Mouse (Mus musculus) intestine, postnatal 0 days (tissue): Measurements from ENCODE around the gene Grb2. TPM values are rescaled to one million over a fixed set of nuclear protein-coding genes. Genes with fewer than 3 reads are reported as not detected.

ENCODE experiments used
- ATAC-seq: fragments of 200-750 bp; cut with Nextera tagmentation; 2 replicates; pipeline ENCODE4 v1.8.0; 2017; ENCODE audit warnings: mild to moderate bottlenecking, moderate TSS enrichment, moderate library complexity
- H3K27ac ChIP-seq: fragments of 300-500 bp; sonication (generic); 2 replicates; pipeline ENCODE4 v1.5.1; 2014; ENCODE audit warnings: mild to moderate bottlenecking, low read depth, low read length, moderate library complexity
- H3K27me3 ChIP-seq: fragments of 300-500 bp; sonication (generic); replicated peaks from 2 replicates; pipeline ENCODE4 v1.6.1; 2014; ENCODE audit warnings: low read length, mixed read lengths; ENCODE audit not compliant: control insufficient read depth, insufficient read depth
- H3K36me3 ChIP-seq: fragments of 300-500 bp; sonication (generic); 2 replicates; pipeline ENCODE4 v1.6.1; 2014; ENCODE audit warnings: mild to moderate bottlenecking, moderate library complexity; ENCODE audit not compliant: control insufficient read depth, insufficient read depth
- H3K4me1 ChIP-seq: fragments of 300-500 bp; sonication (generic); replicated peaks from 2 replicates; pipeline ENCODE4 v1.6.1; 2014; ENCODE audit warnings: antibody characterized with exemption, low read length, mixed read lengths; ENCODE audit not compliant: control insufficient read depth, insufficient read depth
- H3K4me2 ChIP-seq: fragments of 300-500 bp; sonication (generic); replicated peaks from 2 replicates; pipeline ENCODE4 v1.6.1; 2014; ENCODE audit warnings: low read depth, mild to moderate bottlenecking, moderate library complexity
- H3K4me3 ChIP-seq: fragments of 300-500 bp; sonication (generic); 2 replicates; pipeline ENCODE4 v1.5.1; 2014; ENCODE audit warnings: low read depth, low read length
- H3K9ac ChIP-seq: fragments of 300-500 bp; sonication (generic); 2 replicates; pipeline ENCODE4 v1.6.1; 2014; ENCODE audit warnings: mild to moderate bottlenecking, low read depth, low read length
- H3K9me3 ChIP-seq: fragments of 300-500 bp; sonication (generic); 2 replicates; pipeline ENCODE4 v1.6.1; 2016; ENCODE audit warnings: mixed run types; ENCODE audit not compliant: control insufficient read depth
- CTCF ChIP-seq: sonication (generic); IDR thresholded peaks from 2 replicates; pipeline ENCODE4 v1.5.1; 2016; ENCODE audit warnings: low read depth, mild to moderate bottlenecking, control low read depth, antibody characterized with exemption, moderate library complexity
- whole genome bisulfite sequencing: fragments of 180-500 bp; shearing (Covaris S2); extraction: QIAGEN DNeasy Blood & Tissue Kit; methylation state at CpG from one replicate; pipeline ENCODE4 v1.1.7; 2014; 5-methylcytosine and 5-hydroxymethylcytosine counted together
- polyA plus RNA-seq: library from polyadenylated mRNA; unstranded; fragments of >200 nt; fragmentation: Nextera tagmentation; extraction: Ambion mirVana; gene quantifications from 2 replicates; pipeline ENCODE4 v1.2.1, GENCODE M21; 2015

Grb2 gene
- polyA plus RNA-seq, 1 experiment from 2014 or later, result 60.5 TPM

- no peaks in the 10 kb centered on the region for H3K27me3 ChIP-seq
- 74% methylated on average over 23 of the region's 23 CpGs for WGBS
- H3K4me2 ChIP-seq, result no peak overlapping the region
- peaks cover 41% of the 10 kb centered on the region for H3K36me3 ChIP-seq
- H3K9me3 ChIP-seq, result no peaks in the 10 kb centered on the region
- no peaks in the 10 kb centered on the region for H3K4me1 ChIP-seq
- H3K27ac ChIP-seq, result no peak overlapping the region
- no peak overlapping the region for H3K4me3 ChIP-seq
- no peak for TF ChIP-seq CTCF
- no peak overlapping the region for H3K9ac ChIP-seq
- ATAC-seq, result no peak
These were observed 99.7 kb downstream of the Grb2 start for GRCm38 (mm10) chr11:115608421-115609399.

- ATAC-seq, result no peak
- Histone ChIP-seq H3K4me1 (no peaks in the 10 kb centered on the region), H3K36me3 (peaks cover 41% of the 10 kb centered on the region), H3K9ac (no peak overlapping the region), H3K9me3 (no peaks in the 10 kb centered on the region), H3K27ac (no peak overlapping the region), H3K4me2 (no peak overlapping the region), H3K27me3 (no peaks in the 10 kb centered on the region), H3K4me3 (no peak overlapping the region)
- TF ChIP-seq CTCF, result no peak
- 94% methylated on average over 18 of the region's 18 CpGs for WGBS
These were observed 101.7 kb downstream of the Grb2 start for GRCm38 (mm10) chr11:115606733-115607132.

GRCm38 (mm10) chr11:115604304-115604696 lies 104.1 kb downstream of the Grb2 start:
- Histone ChIP-seq H3K9me3 (no peaks in the 10 kb centered on the region), H3K9ac (peak overlapping the region; percentile 95), H3K27me3 (no peaks in the 10 kb centered on the region), H3K27ac (peak overlapping the region; percentile 92), H3K4me2 (peak overlapping the region; percentile 93), H3K36me3 (peaks cover 35% of the 10 kb centered on the region), H3K4me3 (peak overlapping the region; percentile 98), H3K4me1 (no peaks in the 10 kb centered on the region)
- ATAC-seq, result peak; percentile 13; the same call in 1 of the 2 replicates
- under 1% methylated on average over 26 of the region's 26 CpGs for WGBS
- no peak for TF ChIP-seq CTCF

- peak; percentile 97 for ATAC-seq
- Histone ChIP-seq H3K36me3 (peaks cover 29% of the 10 kb centered on the region), H3K9ac (peak within 1 kb of the TSS; percentile 95), H3K4me2 (peak within 1 kb of the TSS; percentile 93), H3K9me3 (no peaks in the 10 kb centered on the region), H3K4me1 (no peaks in the 10 kb centered on the region), H3K27me3 (no peaks in the 10 kb centered on the region), H3K27ac (peak within 1 kb of the TSS; percentile 92), H3K4me3 (peak within 1 kb of the TSS; percentile 98)
- TF ChIP-seq CTCF, result 0 out of 2 replicates have a peak, but pooled peaks have one; percentile 12
- WGBS, result under 1% methylated on average over 88 of the region's 93 CpGs
These were observed 104.7 kb downstream of the Grb2 start, which contains the start of the genes Mrps7 and Gga3 for GRCm38 (mm10) chr11:115603476-115604303. Mrps7 (plus strand) TSS chr11:115603925. Gga3 (minus strand) TSS chr11:115604051.

GRCm38 (mm10) chr11:115603128-115603475 lies 105.3 kb downstream of the Grb2 start:
- no peaks in the 10 kb centered on the region for H3K9me3 ChIP-seq
- ATAC-seq, result no peak
- peak overlapping the region; percentile 92 for H3K27ac ChIP-seq
- H3K4me1 ChIP-seq, result no peaks in the 10 kb centered on the region
- peak overlapping the region; percentile 93 for H3K4me2 ChIP-seq
- H3K9ac ChIP-seq, result peak overlapping the region; percentile 95
- peak overlapping the region; percentile 98 for H3K4me3 ChIP-seq
- 3% methylated on average over 15 of the region's 15 CpGs for WGBS
- H3K27me3 ChIP-seq, result no peaks in the 10 kb centered on the region
- H3K36me3 ChIP-seq, result peaks cover 23% of the 10 kb centered on the region
- no peak for TF ChIP-seq CTCF

GRCm38 (mm10) chr11:115601174-115601573 lies 107.2 kb downstream of the Grb2 start:
- Histone ChIP-seq H3K9me3 (no peaks in the 10 kb centered on the region), H3K4me3 (no peak overlapping the region), H3K4me2 (no peak overlapping the region), H3K4me1 (no peaks in the 10 kb centered on the region), H3K36me3 (peaks cover 9% of the 10 kb centered on the region), H3K9ac (no peak overlapping the region), H3K27me3 (no peaks in the 10 kb centered on the region), H3K27ac (no peak overlapping the region)
- no peak for ATAC-seq
- 91% methylated on average over 4 of the region's 4 CpGs for WGBS
- TF ChIP-seq CTCF, result no peak
